Mouse (Mus musculus) liver, embryonic 15.5 days (tissue): ENCODE data around the gene Igsf11. TPM values are rescaled to one million over a fixed set of nuclear protein-coding genes. Genes with fewer than 3 reads are reported as not detected.

Experiments used
- ATAC-seq: fragments of 200-750 bp; cut with Nextera tagmentation; 2 replicates; pipeline ENCODE4 v1.8.0; 2017; ENCODE audit warnings: moderate number of reproducible peaks, mild to moderate bottlenecking, moderate library complexity; ENCODE audit not compliant: insufficient read depth
- H3K27ac ChIP-seq: fragments of 300-500 bp; sonication (generic); replicated peaks from 2 replicates; pipeline ENCODE4 v1.5.1; 2015; ENCODE audit warnings: mild to moderate bottlenecking, inconsistent platforms
- H3K27me3 ChIP-seq: fragments of 300-500 bp; sonication (generic); 2 replicates; pipeline ENCODE4 v1.6.1; 2015; ENCODE audit warnings: mild to moderate bottlenecking, inconsistent platforms
- H3K36me3 ChIP-seq: fragments of 300-500 bp; sonication (generic); replicated peaks from 2 replicates; pipeline ENCODE4 v1.6.1; 2015; ENCODE audit warnings: moderate library complexity, mild to moderate bottlenecking, inconsistent platforms
- H3K4me1 ChIP-seq: fragments of 300-500 bp; sonication (generic); replicated peaks from 2 replicates; pipeline ENCODE4 v1.6.1; 2015; ENCODE audit warnings: inconsistent platforms
- H3K4me2 ChIP-seq: fragments of 300-500 bp; sonication (generic); 2 replicates; pipeline ENCODE4 v1.6.1; 2015; ENCODE audit warnings: moderate library complexity, mild to moderate bottlenecking, inconsistent platforms
- H3K4me3 ChIP-seq: fragments of 300-500 bp; sonication (generic); replicated peaks from 2 replicates; pipeline ENCODE4 v1.5.1; 2015; ENCODE audit warnings: mild to moderate bottlenecking, inconsistent platforms
- H3K9ac ChIP-seq: fragments of 300-500 bp; sonication (generic); 2 replicates; pipeline ENCODE4 v1.6.1; 2015; ENCODE audit warnings: moderate library complexity, mild to moderate bottlenecking, inconsistent platforms
- H3K9me3 ChIP-seq: fragments of 300-500 bp; sonication (generic); replicated peaks from 2 replicates; pipeline ENCODE4 v1.6.1; 2016; ENCODE audit warnings: inconsistent platforms
- WGBS: fragments of 180-500 bp; shearing (Covaris S2); methylation state at CpG from one replicate; pipeline ENCODE4 v1.1.7; 2015; ENCODE audit warnings: mixed read lengths; ENCODE audit not compliant: insufficient replicate concordance; 5-methylcytosine and 5-hydroxymethylcytosine counted together
- polyA plus RNA-seq: library from polyadenylated mRNA; unstranded; fragments of >200 nt; fragmentation: Nextera tagmentation; extraction: Ambion mirVana; gene quantifications from 2 replicates; pipeline ENCODE4 v1.2.1, GENCODE M21; 2015

Gene Igsf11
- polyA plus RNA-seq, 1 experiment from 2014 or later: 0.13 TPM

DNA sequence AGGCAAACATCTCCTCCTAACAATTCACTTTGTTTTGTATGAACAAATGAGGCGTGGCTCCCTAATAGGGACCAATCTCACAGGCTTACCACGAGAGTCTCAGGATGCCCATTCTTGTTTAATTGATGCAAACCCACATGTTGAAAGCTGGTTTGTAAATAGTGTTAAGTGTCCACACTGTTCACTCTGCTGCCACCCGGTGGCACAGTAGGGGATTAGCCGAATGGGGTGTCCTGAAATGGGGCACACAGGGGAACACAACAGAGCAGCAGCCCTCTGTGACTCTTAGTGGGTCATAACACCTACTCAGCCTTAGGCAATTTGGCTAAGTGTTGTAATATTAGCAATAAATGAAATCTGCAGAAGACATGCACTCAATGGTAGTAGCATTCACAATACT lies 156.4 kb downstream of the Igsf11 start:
- no peak for ATAC-seq
- H3K9ac ChIP-seq: no peak overlapping the region
- no peaks in the 10 kb centered on the region for H3K9me3 ChIP-seq
- H3K27me3 ChIP-seq: no peaks in the 10 kb centered on the region
- H3K36me3 ChIP-seq: no peaks in the 10 kb centered on the region
- H3K4me2 ChIP-seq: no peak overlapping the region
- no peak overlapping the region for H3K27ac ChIP-seq
- no peaks in the 10 kb centered on the region for H3K4me1 ChIP-seq
- WGBS: 7% methylated on average over 4 of the region's 4 CpGs
- no peak overlapping the region for H3K4me3 ChIP-seq

DNA sequence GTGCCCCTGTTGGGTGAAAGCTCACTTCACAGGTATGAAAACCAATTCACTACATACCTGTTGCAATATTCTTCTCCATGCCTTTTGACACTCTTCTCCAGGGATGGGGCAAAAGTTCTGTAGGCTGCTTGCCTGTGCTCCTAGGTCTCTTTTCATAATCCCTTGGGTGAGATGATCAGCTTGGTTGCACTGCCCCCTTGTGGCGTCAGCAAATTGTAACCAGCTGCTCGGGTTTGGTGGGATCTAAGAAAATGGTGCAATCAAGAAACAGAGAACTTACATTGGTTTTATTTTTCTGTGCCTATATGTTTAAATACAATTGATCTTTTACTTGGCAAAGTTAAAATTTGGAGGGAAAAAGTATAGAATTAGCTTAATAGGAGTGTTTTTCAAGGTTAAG lies 160.5 kb downstream of the Igsf11 start:
- ATAC-seq: no peak
- 0% methylated on average over 2 of the region's 2 CpGs for WGBS
- H3K9ac ChIP-seq: no peak overlapping the region
- no peaks in the 10 kb centered on the region for H3K4me1 ChIP-seq
- no peak overlapping the region for H3K27ac ChIP-seq
- no peaks in the 10 kb centered on the region for H3K36me3 ChIP-seq
- no peaks in the 10 kb centered on the region for H3K27me3 ChIP-seq
- H3K4me3 ChIP-seq: no peak overlapping the region
- H3K4me2 ChIP-seq: no peak overlapping the region
- H3K9me3 ChIP-seq: no peaks in the 10 kb centered on the region

DNA sequence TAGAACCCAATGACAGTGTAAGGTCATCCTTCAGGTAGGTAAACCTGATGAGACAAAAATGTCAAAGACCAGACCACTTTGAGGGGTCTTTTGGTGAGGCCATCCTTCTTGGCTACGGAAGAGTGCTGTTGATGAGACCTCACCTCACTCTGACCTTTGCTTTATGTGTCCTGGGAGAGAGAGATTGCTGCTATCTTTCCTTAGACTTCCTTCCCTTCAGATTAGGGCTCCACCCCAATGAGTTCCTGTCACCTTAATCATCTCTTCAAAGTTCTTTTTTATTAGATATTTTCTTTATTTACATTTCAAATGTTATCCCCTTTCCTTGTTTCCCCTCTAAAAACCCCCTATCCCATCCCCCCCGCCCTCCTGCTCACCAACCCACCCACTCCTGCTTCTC lies 161.3 kb downstream of the Igsf11 start:
- Histone ChIP-seq H3K9ac (no peak overlapping the region), H3K4me2 (no peak overlapping the region), H3K36me3 (no peaks in the 10 kb centered on the region), H3K27ac (no peak overlapping the region), H3K27me3 (no peaks in the 10 kb centered on the region), H3K4me3 (no peak overlapping the region), H3K4me1 (no peaks in the 10 kb centered on the region), H3K9me3 (no peaks in the 10 kb centered on the region)
- no peak for ATAC-seq
- WGBS: 33% methylated on average over 2 of the region's 2 CpGs

DNA sequence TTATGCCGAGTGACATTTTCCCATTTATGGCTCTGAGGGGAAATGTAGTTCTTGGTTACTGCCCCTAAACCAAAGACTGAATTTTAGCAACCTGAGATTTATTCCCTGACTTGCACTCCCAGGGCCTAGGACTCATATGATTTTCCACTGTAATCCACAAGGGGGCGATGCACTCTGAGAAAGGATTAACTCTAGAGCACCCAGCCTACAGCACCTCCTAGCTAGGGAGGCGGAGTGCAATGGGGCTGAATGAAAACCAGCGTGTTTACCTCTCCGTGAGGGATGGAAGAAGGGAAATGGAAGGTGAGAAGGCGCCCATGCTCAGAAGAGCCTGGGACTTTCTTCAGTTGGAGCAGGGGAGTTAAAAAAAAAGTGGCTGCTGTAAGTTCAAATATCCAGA lies 163.6 kb downstream of the Igsf11 start:
- no peak for ATAC-seq
- 19% methylated on average over 6 of the region's 6 CpGs for WGBS
- Histone ChIP-seq H3K4me3 (no peak overlapping the region), H3K27me3 (no peaks in the 10 kb centered on the region), H3K9ac (no peak overlapping the region), H3K4me2 (no peak overlapping the region), H3K36me3 (no peaks in the 10 kb centered on the region), H3K9me3 (no peaks in the 10 kb centered on the region), H3K4me1 (no peaks in the 10 kb centered on the region), H3K27ac (no peak overlapping the region)

DNA sequence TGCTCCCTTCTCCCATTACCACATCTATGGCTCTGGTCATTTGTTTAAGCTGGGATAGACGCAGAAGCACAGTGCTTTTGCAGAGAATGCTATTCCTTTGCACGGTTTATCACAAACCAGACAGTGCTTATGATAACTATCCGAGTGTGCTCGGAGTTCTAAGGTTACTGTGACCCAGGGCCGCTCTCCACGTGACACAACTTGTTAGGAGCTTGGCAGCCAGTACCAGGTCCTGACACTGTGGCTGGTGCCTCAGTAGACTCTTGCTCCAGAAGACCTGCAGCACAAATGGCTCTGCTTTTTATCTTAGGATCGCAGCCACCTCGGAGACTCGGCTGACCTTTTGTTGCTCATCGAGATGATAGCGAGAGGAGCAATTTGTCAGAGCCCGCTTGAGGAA lies 164.5 kb downstream of the Igsf11 start:
- ATAC-seq: no peak
- Histone ChIP-seq H3K4me1 (no peaks in the 10 kb centered on the region), H3K36me3 (no peaks in the 10 kb centered on the region), H3K9ac (no peak overlapping the region), H3K4me3 (no peak overlapping the region), H3K4me2 (no peak overlapping the region), H3K9me3 (no peaks in the 10 kb centered on the region), H3K27ac (no peak overlapping the region), H3K27me3 (no peaks in the 10 kb centered on the region)
- WGBS: 38% methylated on average over 12 of the region's 12 CpGs

DNA sequence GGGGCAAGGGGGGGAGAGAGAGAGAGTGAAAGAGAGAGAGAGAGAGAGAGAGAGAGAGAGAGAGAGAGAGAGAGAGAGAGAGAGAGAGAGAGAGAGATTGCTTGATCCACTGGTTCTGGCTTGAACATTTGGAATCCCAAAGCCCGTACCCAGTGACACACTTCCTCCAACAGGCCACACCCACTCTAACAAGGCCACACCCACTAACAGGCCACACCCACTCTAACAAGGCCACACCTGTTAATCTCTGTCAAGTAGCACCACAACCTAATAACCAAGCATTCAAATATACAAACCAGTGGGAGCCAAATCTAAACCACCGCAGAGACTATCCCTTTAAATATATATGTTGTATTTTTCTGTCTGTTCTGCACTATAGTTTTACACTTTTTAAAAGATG lies 166.4 kb downstream of the Igsf11 start:
- no peak overlapping the region for H3K9ac ChIP-seq
- WGBS: 81% methylated on average over 2 of the region's 2 CpGs
- H3K27me3 ChIP-seq: no peaks in the 10 kb centered on the region
- no peaks in the 10 kb centered on the region for H3K36me3 ChIP-seq
- no peak for ATAC-seq
- no peaks in the 10 kb centered on the region for H3K4me1 ChIP-seq
- H3K4me2 ChIP-seq: no peak overlapping the region
- H3K9me3 ChIP-seq: no peaks in the 10 kb centered on the region
- H3K27ac ChIP-seq: no peak overlapping the region
- H3K4me3 ChIP-seq: no peak overlapping the region

DNA sequence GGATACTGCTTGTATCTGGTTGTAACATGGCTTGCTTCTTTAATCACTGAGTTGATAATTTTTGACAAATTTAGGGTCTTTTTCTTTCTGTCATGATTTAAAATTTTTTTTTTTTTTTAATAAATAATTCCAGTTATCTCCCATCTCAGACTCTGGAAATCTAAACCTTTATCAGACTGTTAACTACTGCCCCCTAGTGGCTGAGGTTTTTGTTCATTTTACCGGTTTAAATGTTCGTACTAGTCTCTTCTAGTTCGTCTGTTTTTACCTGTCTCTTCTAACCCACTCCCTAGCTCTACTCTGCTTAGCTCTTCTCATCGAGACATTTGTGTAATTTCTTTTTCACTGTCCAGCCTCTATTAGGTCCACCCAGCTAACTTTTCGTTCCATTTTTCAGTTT lies 170.1 kb downstream of the Igsf11 start:
- no peak overlapping the region for H3K4me2 ChIP-seq
- H3K27ac ChIP-seq: no peak overlapping the region
- H3K4me3 ChIP-seq: no peak overlapping the region
- H3K4me1 ChIP-seq: no peaks in the 10 kb centered on the region
- H3K9me3 ChIP-seq: no peaks in the 10 kb centered on the region
- no peak for ATAC-seq
- H3K36me3 ChIP-seq: no peaks in the 10 kb centered on the region
- 17% methylated on average over 5 of the region's 5 CpGs for WGBS
- H3K27me3 ChIP-seq: no peaks in the 10 kb centered on the region
- H3K9ac ChIP-seq: no peak overlapping the region

DNA sequence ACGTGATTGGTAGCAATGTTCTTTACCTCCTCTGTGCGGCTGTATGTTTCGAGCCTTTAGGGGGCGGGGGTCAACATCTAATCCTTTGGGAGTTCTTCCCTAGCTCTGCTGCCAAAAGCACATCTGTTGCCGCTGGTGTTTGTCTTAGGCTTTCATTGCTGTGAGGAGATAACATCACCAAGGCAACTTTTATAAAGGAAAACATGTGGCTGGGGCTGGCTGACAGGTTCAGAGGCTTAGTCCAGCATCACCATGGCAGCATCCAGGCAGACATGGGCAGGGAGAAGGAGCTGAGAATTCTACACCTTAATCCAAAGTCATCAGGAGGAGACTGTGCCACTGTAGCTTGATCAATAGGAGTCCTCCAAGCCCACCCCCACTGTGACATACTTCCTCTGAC lies 173.1 kb downstream of the Igsf11 start:
- no peaks in the 10 kb centered on the region for H3K27me3 ChIP-seq
- 44% methylated on average over 5 of the region's 5 CpGs for WGBS
- H3K9me3 ChIP-seq: no peaks in the 10 kb centered on the region
- no peak overlapping the region for H3K27ac ChIP-seq
- H3K36me3 ChIP-seq: no peaks in the 10 kb centered on the region
- no peak overlapping the region for H3K4me3 ChIP-seq
- no peak overlapping the region for H3K4me2 ChIP-seq
- H3K4me1 ChIP-seq: no peaks in the 10 kb centered on the region
- H3K9ac ChIP-seq: no peak overlapping the region
- ATAC-seq: no peak

DNA sequence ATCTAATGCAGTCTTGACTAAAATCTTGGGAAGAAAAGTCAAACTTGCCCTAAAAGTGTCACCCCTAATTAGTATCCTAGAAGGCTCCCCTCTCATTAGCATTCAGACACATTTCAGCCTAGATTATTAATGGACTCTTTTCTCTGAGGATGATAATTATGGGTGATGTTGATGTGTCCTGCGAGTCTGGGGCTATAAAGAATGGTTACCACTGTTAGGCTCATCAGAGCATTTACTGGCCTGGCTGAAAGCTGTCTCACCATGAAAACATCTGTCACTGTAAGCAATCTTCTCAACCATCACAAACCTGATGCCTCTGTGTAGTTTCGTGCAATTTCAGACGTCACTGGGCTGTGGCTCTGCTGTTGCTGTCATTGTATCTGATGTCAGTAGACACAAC lies 179.0 kb downstream of the Igsf11 start:
- Histone ChIP-seq H3K4me1 (no peaks in the 10 kb centered on the region), H3K9ac (no peak overlapping the region), H3K27ac (no peak overlapping the region), H3K4me3 (no peak overlapping the region), H3K9me3 (no peaks in the 10 kb centered on the region), H3K4me2 (no peak overlapping the region), H3K27me3 (no peaks in the 10 kb centered on the region), H3K36me3 (no peaks in the 10 kb centered on the region)
- WGBS: 42% methylated on average over 3 of the region's 3 CpGs
- ATAC-seq: no peak

Other genes starting within 250 kb of the Igsf11 start
- gene Arhgap31, start 179.4 kb upstream of the Igsf11 start, polyA plus RNA-seq: 1.5 and 1.6 TPM in 2 replicates
- 3.0 and 3.2 TPM in 2 replicates for gene B4galt4, start 150.4 kb upstream of the Igsf11 start, polyA plus RNA-seq
- gene Upk1b, start 92.3 kb upstream of the Igsf11 start, polyA plus RNA-seq: 1.3 and 1.8 TPM in 2 replicates
- gene 4930435E12Rik, start 63.9 kb upstream of the Igsf11 start, polyA plus RNA-seq: not detected in 2 replicates